ENCODE assay signal across 8 mouse cellular contexts in the genomic region with DNA sequence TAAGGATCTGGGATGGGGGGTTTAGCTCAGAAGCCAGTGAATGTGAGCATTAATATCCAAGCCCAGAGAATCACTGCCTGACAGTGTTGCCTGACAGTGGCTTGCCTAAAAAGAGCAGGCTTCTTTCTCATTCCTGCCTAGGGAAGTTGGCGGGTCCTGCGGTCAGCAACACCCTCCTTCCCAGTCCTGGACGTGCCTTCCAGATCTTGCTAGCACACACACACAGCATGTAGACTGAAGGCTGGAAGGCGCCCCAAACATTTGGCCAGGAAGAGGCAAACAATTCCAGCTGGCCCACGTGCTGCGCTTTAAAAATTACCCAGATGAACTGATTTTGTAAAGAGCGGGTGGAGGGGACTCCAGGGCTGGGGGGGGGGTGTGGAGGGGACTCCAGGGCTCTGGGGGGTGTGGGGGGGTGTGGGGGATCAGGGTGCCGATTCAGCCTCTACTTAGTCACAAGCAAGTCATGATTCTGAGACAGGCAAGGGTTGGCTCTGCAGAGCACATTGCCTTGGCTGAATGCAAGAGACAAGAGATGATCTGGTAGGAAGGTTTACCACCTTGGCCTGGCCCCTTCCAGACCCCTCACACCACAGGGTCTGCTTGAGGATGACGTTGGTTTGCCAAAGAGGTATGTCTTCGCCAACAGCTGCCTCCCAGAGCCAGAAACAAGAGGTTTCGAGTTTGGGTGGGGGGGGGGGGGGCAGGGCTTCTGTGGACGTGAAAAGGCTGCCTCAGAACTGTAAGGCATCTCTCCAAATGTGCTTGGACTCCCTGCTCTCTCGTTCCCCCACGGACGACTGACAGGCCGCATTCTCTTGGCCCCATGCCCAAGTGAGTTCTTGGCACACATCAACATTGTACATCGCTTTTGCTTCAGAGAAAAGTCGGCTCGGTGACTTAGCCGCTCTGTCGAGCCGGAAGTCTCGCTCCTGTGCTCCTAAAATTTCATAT.
DNase-seq lines count a peak whose midpoint lies in the region; ATAC-seq lines count a peak whose summit lies in the region.

No protein-coding gene starts in this region.

- ATAC-seq in forebrain, embryonic 15.5 days (replicated peaks) = peak; percentile 84

- no peak overlapping the region for H3K9ac ChIP-seq in forebrain, embryonic 15.5 days (replicated peaks)

- intact Hi-C loops in heart, postnatal 14 days (cut with DNase I) = loop anchor here (2.0 to 10.0 kb wide), 4 partner anchors 233 to 1664 kb away; no protein-coding TSS in a partner anchor

- H3K4me2 ChIP-seq in forebrain, embryonic 15.5 days (replicated peaks) = peak overlapping the region; percentile 24

- peak; percentile 50 for DNase-seq in right cerebral cortex, adult 18-20 months
- DNase-seq in right cerebral cortex, postnatal 25 days = no peak
- peak; percentile 82 to 83 for DNase-seq in heart, postnatal 14 days
- DNase-seq in layer of hippocampus, postnatal 10 days (ENCODE audit: low spot score in 2 of 2) = peak; percentile 43 to 54
- DNase-seq in lung, postnatal 14 days = peak; percentile 83
- peak; percentile 80 for DNase-seq in urinary bladder, postnatal 14 days (ENCODE audit: low spot score)
- no peak for DNase-seq in spleen, postnatal 36 days (ENCODE audit: low spot score in 2 of 2)

- 20% methylated on average over 23 of the region's 23 CpGs for WGBS in forebrain, embryonic 15.5 days

- no peak overlapping the region for H3K4me3 ChIP-seq in forebrain, embryonic 15.5 days

- H3K27me3 ChIP-seq in forebrain, embryonic 15.5 days = peaks cover 26% of the 10 kb centered on the region

- no peaks in the 10 kb centered on the region for H3K36me3 ChIP-seq in forebrain, embryonic 15.5 days

- peaks cover 19% of the 10 kb centered on the region for H3K4me1 ChIP-seq in forebrain, embryonic 15.5 days

- H3K9me3 ChIP-seq in forebrain, embryonic 15.5 days = no peaks in the 10 kb centered on the region

- H3K27ac ChIP-seq in forebrain, embryonic 15.5 days (replicated peaks) = no peak overlapping the region; the same call in 1 of the 2 replicates

Comparison
In these comparisons a context has a peak if more than half of its experiments do, and no peak if none do; other contexts are left out.
1. DNase-seq: peak in right cerebral cortex, adult 18-20 months (single experiment), heart, postnatal 14 days (2 of 2), layer of hippocampus, postnatal 10 days (2 of 2), lung, postnatal 14 days (single experiment) and urinary bladder, postnatal 14 days (single experiment); none in right cerebral cortex, postnatal 25 days (single experiment) and spleen, postnatal 36 days (0 of 2).